Mouse (Mus musculus) hindbrain, postnatal 0 days (tissue): ENCODE measurements around the gene Swsap1. TPM values are rescaled to one million over a fixed set of nuclear protein-coding genes. Genes with fewer than 3 reads are reported as not detected.
A peak's percentile ranks its signal among the peaks of the same experiment; 100 is the strongest.

ENCODE experiments used
- ATAC-seq: fragments of 200-750 bp; cut with Nextera tagmentation; 2 replicates; pipeline ENCODE4 v1.8.0; 2017; ENCODE audit warnings: mild to moderate bottlenecking, moderate TSS enrichment, moderate library complexity
- DNase-seq: peaks from one replicate; pipeline ENCODE4 v3.0.0-alpha.2; 2015; ENCODE audit warnings: low spot score
- H3K27ac ChIP-seq: fragments of 300-500 bp; sonication (generic); 2 replicates; pipeline ENCODE4 v1.5.1; 2014; ENCODE audit warnings: mild to moderate bottlenecking
- H3K27me3 ChIP-seq: fragments of 300-500 bp; sonication (generic); 2 replicates; pipeline ENCODE4 v1.6.1; 2014; ENCODE audit warnings: low read length, mixed read lengths; ENCODE audit not compliant: insufficient read depth
- H3K36me3 ChIP-seq: fragments of 300-500 bp; sonication (generic); 2 replicates; pipeline ENCODE4 v1.6.1; 2014; ENCODE audit warnings: low read length, mixed read lengths; ENCODE audit not compliant: insufficient read depth
- H3K4me1 ChIP-seq: fragments of 300-500 bp; sonication (generic); 2 replicates; pipeline ENCODE4 v1.6.1; 2014; ENCODE audit warnings: antibody characterized with exemption, low read length, mixed read lengths; ENCODE audit not compliant: insufficient read depth
- H3K4me2 ChIP-seq: fragments of 300-500 bp; sonication (generic); 2 replicates; pipeline ENCODE4 v1.6.1; 2014; ENCODE audit warnings: low read depth, mild to moderate bottlenecking, low read length, moderate library complexity, mixed read lengths
- H3K4me3 ChIP-seq: fragments of 300-500 bp; sonication (generic); 2 replicates; pipeline ENCODE4 v1.5.1; 2014; ENCODE audit warnings: low read length
- H3K9ac ChIP-seq: fragments of 300-500 bp; sonication (generic); replicated peaks from 2 replicates; pipeline ENCODE4 v1.6.1; 2014; ENCODE audit warnings: mild to moderate bottlenecking, low read length, moderate library complexity, mixed read lengths
- H3K9me3 ChIP-seq: fragments of 300-500 bp; sonication (generic); 2 replicates; pipeline ENCODE4 v1.6.1; 2016; ENCODE audit warnings: low read length, mixed read lengths
- CTCF ChIP-seq: IDR thresholded peaks from 2 replicates; pipeline ENCODE4 v1.5.1; 2016; ENCODE audit warnings: antibody characterized with exemption, control low read depth, low read depth
- WGBS: fragments of 180-500 bp; shearing (Covaris S2); extraction: QIAGEN DNeasy Blood & Tissue Kit; methylation state at CpG from one replicate; pipeline ENCODE4 v1.1.7; 2014; 5-methylcytosine and 5-hydroxymethylcytosine counted together
- polyA plus RNA-seq: library from polyadenylated mRNA; unstranded; fragments of >200 nt; fragmentation: Nextera tagmentation; extraction: Ambion mirVana; gene quantifications from 2 replicates; pipeline ENCODE4 v1.2.1, GENCODE M21; 2015
- total RNA-seq: library from RNA; depleted of rRNA; stranded (reverse); fragments of >200 nt; gene quantifications from 2 replicates; pipeline ENCODE4 v1.2.3, GENCODE M21; 2014

The Swsap1 gene
- total and polyA plus RNA-seq, 2 experiments from 2014 or later = 9.0 to 35.8 TPM

- Histone ChIP-seq H3K4me2 (peak overlapping the region; percentile 67), H3K36me3 (no peaks in the 10 kb centered on the region), H3K9me3 (no peaks in the 10 kb centered on the region), H3K4me1 (peaks cover 6% of the 10 kb centered on the region), H3K9ac (peak overlapping the region; percentile 58), H3K27me3 (no peaks in the 10 kb centered on the region), H3K27ac (peak overlapping the region; percentile 80), H3K4me3 (peak overlapping the region; percentile 51)
- WGBS = 0% methylated on average over 6 of the region's 6 CpGs
- no peak for DNase-seq
- TF ChIP-seq CTCF = no peak
- 0 out of 2 replicates have a peak, but pooled peaks have one; percentile 0 for ATAC-seq
Measured at GRCm38 (mm10) chr9:21926784-21927183, 28.8 kb upstream of the Swsap1 start.

- TF ChIP-seq CTCF = no peak
- Histone ChIP-seq H3K9ac (peak within 1 kb of the TSS; percentile 58), H3K27me3 (no peaks in the 10 kb centered on the region), H3K9me3 (no peaks in the 10 kb centered on the region), H3K27ac (peak within 1 kb of the TSS; percentile 80), H3K4me1 (peaks cover 6% of the 10 kb centered on the region), H3K4me3 (peak within 1 kb of the TSS; percentile 51), H3K36me3 (no peaks in the 10 kb centered on the region), H3K4me2 (peak within 1 kb of the TSS; percentile 67)
- DNase-seq (peak; percentile 98), ATAC-seq (peak; percentile 99)
- WGBS = 0% methylated on average over 28 of the region's 28 CpGs
Measured at GRCm38 (mm10) chr9:21927208-21927753, 28.3 kb upstream of the Swsap1 start, which contains the start of the genes Ccdc159 and Tmem205. Ccdc159 (plus strand) TSS chr9:21927471. Tmem205 (minus strand) TSS chr9:21927556.

GRCm38 (mm10) chr9:21929208-21929607 is 26.3 kb upstream of the Swsap1 start:
- no peak overlapping the region for H3K27ac ChIP-seq
- H3K4me3 ChIP-seq = no peak overlapping the region
- ATAC-seq = no peak
- no peak overlapping the region for H3K9ac ChIP-seq
- no peaks in the 10 kb centered on the region for H3K9me3 ChIP-seq
- TF ChIP-seq CTCF = no peak
- DNase-seq = no peak
- 87% methylated on average over 3 of the region's 3 CpGs for WGBS
- no peaks in the 10 kb centered on the region for H3K36me3 ChIP-seq
- H3K4me1 ChIP-seq = peaks cover 6% of the 10 kb centered on the region
- H3K27me3 ChIP-seq = no peaks in the 10 kb centered on the region
- no peak overlapping the region for H3K4me2 ChIP-seq

GRCm38 (mm10) chr9:21932006-21932405 is 23.5 kb upstream of the Swsap1 start:
- H3K36me3 ChIP-seq = no peaks in the 10 kb centered on the region
- WGBS = 63% methylated on average over 2 of the region's 2 CpGs
- H3K4me1 ChIP-seq = no peaks in the 10 kb centered on the region
- DNase-seq (no peak), ATAC-seq (no peak)
- no peak overlapping the region for H3K27ac ChIP-seq
- H3K4me3 ChIP-seq = no peak overlapping the region
- H3K9me3 ChIP-seq = no peaks in the 10 kb centered on the region
- no peak for TF ChIP-seq CTCF
- H3K27me3 ChIP-seq = no peaks in the 10 kb centered on the region
- H3K9ac ChIP-seq = no peak overlapping the region
- no peak overlapping the region for H3K4me2 ChIP-seq

GRCm38 (mm10) chr9:21932445-21933137 is 23.0 kb upstream of the Swsap1 start:
- no peak for TF ChIP-seq CTCF
- Histone ChIP-seq H3K9me3 (no peaks in the 10 kb centered on the region), H3K9ac (no peak overlapping the region), H3K27me3 (no peaks in the 10 kb centered on the region), H3K4me2 (no peak overlapping the region), H3K27ac (no peak overlapping the region), H3K4me3 (no peak overlapping the region), H3K4me1 (no peaks in the 10 kb centered on the region), H3K36me3 (no peaks in the 10 kb centered on the region)
- DNase-seq (no peak), ATAC-seq (no peak)
- 64% methylated on average over 12 of the region's 12 CpGs for WGBS

GRCm38 (mm10) chr9:21934021-21934420 is 21.5 kb upstream of the Swsap1 start:
- no peaks in the 10 kb centered on the region for H3K9me3 ChIP-seq
- WGBS = 83% methylated on average over 12 of the region's 12 CpGs
- H3K4me3 ChIP-seq = no peak overlapping the region
- no peak for ATAC-seq
- H3K9ac ChIP-seq = no peak overlapping the region
- TF ChIP-seq CTCF = no peak
- H3K27me3 ChIP-seq = no peaks in the 10 kb centered on the region
- H3K27ac ChIP-seq = no peak overlapping the region
- H3K36me3 ChIP-seq = no peaks in the 10 kb centered on the region
- H3K4me1 ChIP-seq = peaks cover 6% of the 10 kb centered on the region; the same call in 1 of the 2 replicates
- H3K4me2 ChIP-seq = no peak overlapping the region
- no peak for DNase-seq
